Mouse (Mus musculus): Measurements from ENCODE around the gene BC037034. TPM values are rescaled to one million over a fixed set of nuclear protein-coding genes. Genes with fewer than 3 reads are reported as not detected.

The BC037034 gene
- total and polyA plus RNA-seq, 3 experiments, result 4.5 to 15.4 (median 11.2) TPM

- Histone ChIP-seq H3K9me3 (replicated peaks; ENCODE audit: low read length) (no peaks in the 10 kb centered on the region), H3K27me3 (replicated peaks) (peaks cover 24% of the 10 kb centered on the region), H3K79me2 (replicated peaks; ENCODE audit: control insufficient read depth, extremely low read depth, insufficient read depth, poor library complexity, severe bottlenecking) (peaks cover 5% of the 10 kb centered on the region; the same call in 1 of the 2 replicates), H3K4me2 (ENCODE audit: insufficient read depth, low read depth, poor library complexity, severe bottlenecking) (no peak overlapping the region), H3K9ac (ENCODE audit: insufficient read depth, low read depth) (no peak overlapping the region), H3K36me3 (replicated peaks in 1 of 2; ENCODE audit: control insufficient read depth in 1 of 2, insufficient read depth in 1 of 2, low read length in 1 of 2) (peaks cover 6 to 30% of the 10 kb centered on the region in 2 experiments), H3K27ac (ENCODE audit: insufficient read depth, low read depth) (no peak overlapping the region), H3K4me1 (ENCODE audit: control insufficient read depth in 1 of 2, insufficient read depth in 2 of 2) (peaks cover 0 to 12% of the 10 kb centered on the region in 2 experiments; a peak in 2 of 4 replicates), H3K4me3 (replicated peaks in 1 of 3; ENCODE audit: low read depth in 2 of 3, low read length in 2 of 3, poor library complexity in 1 of 3) (no peak overlapping the region)
- dilution Hi-C loops (cut with MboI; ENCODE audit: extremely low pct_ligation_motif_present, extremely low pct_unique_long_range_greater_than_20kb, low sequenced_read_pairs), result no loop called here
- TF ChIP-seq POLR2AphosphoS2 (IDR thresholded peaks at IDR 0.05; ENCODE audit: low read depth, low read length), result no peak
- no peak for TF ChIP-seq NELFE (IDR thresholded peaks at IDR 0.05; ENCODE audit: low read depth, low read length)
- no peak for TF ChIP-seq PAX5 (IDR thresholded peaks at IDR 0.05; ENCODE audit: low read length)
- TF ChIP-seq ZKSCAN1 (IDR thresholded peaks at IDR 0.05; ENCODE audit: borderline replicate concordance, low read depth, low read length), result no peak
- TF ChIP-seq HCFC1 (IDR thresholded peaks at IDR 0.05; ENCODE audit: low read depth, low read length), result no peak
- no peak for TF ChIP-seq MXI1 (IDR thresholded peaks at IDR 0.05; ENCODE audit: low read depth, low read length)
- TF ChIP-seq BHLHE40 (IDR thresholded peaks at IDR 0.05; ENCODE audit: low read depth, low read length), result no peak
- no peak for TF ChIP-seq ELF1 (IDR thresholded peaks at IDR 0.05; ENCODE audit: low read depth, low read length)
- no peak for TF ChIP-seq KAT2A (IDR thresholded peaks at IDR 0.05; ENCODE audit: insufficient replicate concordance, low read length)
- no peak for TF ChIP-seq ZC3H11A (IDR thresholded peaks at IDR 0.05; ENCODE audit: low read depth, low read length)
- TF ChIP-seq IRF4 (IDR thresholded peaks at IDR 0.05; ENCODE audit: low read depth, low read length), result no peak
- no peak for TF ChIP-seq TBP (conservative IDR thresholded peaks at IDR 0.05; ENCODE audit: low read depth, low read length)
- TF ChIP-seq MYC (IDR thresholded peaks at IDR 0.05; ENCODE audit: low read depth, low read length), result no peak
- no peak for TF ChIP-seq E2F4 (IDR thresholded peaks at IDR 0.05; ENCODE audit: insufficient replicate concordance, low read depth, low read length)
- TF ChIP-seq JUND (conservative IDR thresholded peaks at IDR 0.05; ENCODE audit: low read depth, low read length), result no peak
- TF ChIP-seq ZMIZ1 (IDR thresholded peaks at IDR 0.05; ENCODE audit: low read depth, low read length), result no peak
- no peak for TF ChIP-seq CTCF (conservative IDR thresholded peaks at IDR 0.05 in 1 of 2, IDR thresholded peaks at IDR 0.05 in 1 of 2; ENCODE audit: low read depth in 2 of 2, low read length in 2 of 2)
- TF ChIP-seq CHD1 (IDR thresholded peaks at IDR 0.05; ENCODE audit: low read depth, low read length), result no peak
- DNase-seq (ENCODE audit: extremely low read depth), result no peak
- in situ Hi-C loops (cut with MboI; ENCODE audit: low pct_ligation_motif_present, low pct_unique_long_range_greater_than_20kb, low sequenced_read_pairs), result no loop called here
These were observed 5.1 kb upstream of the BC037034 start for GRCm38 (mm10) chr5:138268980-138269379.

- Histone ChIP-seq H3K27me3 (replicated peaks) (peaks cover 12% of the 10 kb centered on the region), H3K9ac (ENCODE audit: insufficient read depth, low read depth) (no peak overlapping the region), H3K9me3 (replicated peaks; ENCODE audit: low read length) (no peaks in the 10 kb centered on the region), H3K4me3 (replicated peaks in 1 of 3; ENCODE audit: low read depth in 2 of 3, low read length in 2 of 3, poor library complexity in 1 of 3) (no peak overlapping the region), H3K4me2 (ENCODE audit: insufficient read depth, low read depth, poor library complexity, severe bottlenecking) (no peak overlapping the region), H3K36me3 (replicated peaks in 1 of 2; ENCODE audit: control insufficient read depth in 1 of 2, insufficient read depth in 1 of 2, low read length in 1 of 2) (peaks cover 10 to 35% of the 10 kb centered on the region in 2 experiments), H3K4me1 (ENCODE audit: control insufficient read depth in 1 of 2, insufficient read depth in 2 of 2) (peaks cover 8 to 22% of the 10 kb centered on the region in 2 experiments), H3K79me2 (replicated peaks; ENCODE audit: control insufficient read depth, extremely low read depth, insufficient read depth, poor library complexity, severe bottlenecking) (peaks cover 11% of the 10 kb centered on the region; the same call in 1 of the 2 replicates), H3K27ac (ENCODE audit: insufficient read depth, low read depth) (no peak overlapping the region)
- dilution Hi-C loops (cut with MboI; ENCODE audit: extremely low pct_ligation_motif_present, extremely low pct_unique_long_range_greater_than_20kb, low sequenced_read_pairs), result no loop called here
- in situ Hi-C loops (cut with MboI; ENCODE audit: low pct_ligation_motif_present, low pct_unique_long_range_greater_than_20kb, low sequenced_read_pairs), result no loop called here
- no peak for DNase-seq (ENCODE audit: extremely low read depth)
- TF ChIP-seq POLR2A (IDR thresholded peaks at IDR 0.05; ENCODE audit: low read depth, low read length) (no peak), KAT2A (IDR thresholded peaks at IDR 0.05; ENCODE audit: insufficient replicate concordance, low read length) (no peak), UBTF (IDR thresholded peaks at IDR 0.05; ENCODE audit: low read depth, low read length) (no peak), TBP (conservative IDR thresholded peaks at IDR 0.05; ENCODE audit: low read depth, low read length) (no peak), ZNF384 (IDR thresholded peaks at IDR 0.05; ENCODE audit: low read depth, low read length) (no peak), POLR2AphosphoS2 (IDR thresholded peaks at IDR 0.05; ENCODE audit: low read depth, low read length) (no peak), CHD2 (IDR thresholded peaks at IDR 0.05; ENCODE audit: low read length) (no peak), SMC3 (IDR thresholded peaks at IDR 0.05; ENCODE audit: low read depth, low read length) (no peak), ZC3H11A (IDR thresholded peaks at IDR 0.05; ENCODE audit: low read depth, low read length) (no peak), ELF1 (IDR thresholded peaks at IDR 0.05; ENCODE audit: low read depth, low read length) (no peak), ETS1 (conservative IDR thresholded peaks at IDR 0.05; ENCODE audit: low read depth, low read length) (no peak), MXI1 (IDR thresholded peaks at IDR 0.05; ENCODE audit: low read depth, low read length) (no peak), MAFK (IDR thresholded peaks at IDR 0.05; ENCODE audit: insufficient replicate concordance, low read length) (no peak), USF1 (IDR thresholded peaks at IDR 0.05; ENCODE audit: low read depth, low read length) (no peak), NRF1 (IDR thresholded peaks at IDR 0.05; ENCODE audit: low read depth, low read length) (no peak), MAZ (IDR thresholded peaks at IDR 0.05; ENCODE audit: low read depth, low read length) (no peak)
These were observed 3.3 kb upstream of the BC037034 start for GRCm38 (mm10) chr5:138267114-138267513.

All from CH12.LX (cell line).